Comparison of ENCODE assay signal across 11 mouse cellular contexts in genomic region chr1:98192044-98192484, GRCm38 (mm10).
A peak's percentile ranks its signal among the peaks of the same experiment; 100 is the strongest.
DNase-seq lines count a peak whose midpoint lies in the region; ATAC-seq and TF ChIP-seq lines count a peak whose summit lies in the region.
"Had no signal": no experiment of that assay in that cellular context is flagged by ENCODE, and none has a peak within 500 bp of the region (broad histone marks: within the 10 kb centered on the region; RNA-seq: fewer than 3 reads in every experiment).

No protein-coding gene starts in this region.

- no peak for ATAC-seq in midbrain, postnatal 0 days (ENCODE audit: low FRiP score)
- no peak for ATAC-seq in monocyte, adult 5-6 weeks (replicated peaks; ENCODE audit: insufficient number of reproducible peaks, low FRiP score, low TSS enrichment, poor library complexity, severe bottlenecking)
- ATAC-seq: inflammation-experienced regulatory T-cells, adult 6 months had no signal

- H3K9me3 ChIP-seq in midbrain, postnatal 0 days (ENCODE audit: low read length): no peaks in the 10 kb centered on the region
- no peaks in the 10 kb centered on the region for H3K9me3 ChIP-seq in heart, embryonic 10.5 days

- H3K4me3 ChIP-seq in midbrain, postnatal 0 days (ENCODE audit: low read depth, low read length): no peak overlapping the region
- no peak overlapping the region for H3K4me3 ChIP-seq in heart, embryonic 10.5 days

- H3K27me3 ChIP-seq in midbrain, postnatal 0 days (ENCODE audit: insufficient read depth, low read length): no peaks in the 10 kb centered on the region
- H3K27me3 ChIP-seq in heart, embryonic 10.5 days (ENCODE audit: insufficient read depth, poor library complexity, severe bottlenecking): no peaks in the 10 kb centered on the region

- TF ChIP-seq CTCF in midbrain, postnatal 0 days (IDR thresholded peaks at IDR 0.05): no peak

- DNase-seq in NIH3T3 (ENCODE audit: low read depth): peak; percentile 59
- peak; percentile 74 to 75 for DNase-seq in frontal cortex, adult 2 months (ENCODE audit: extremely low spot score in 1 of 2, low spot score in 1 of 2)
- DNase-seq in layer of hippocampus, adult 9-11 months: peak; percentile 91
- DNase-seq in midbrain, postnatal 0 days (ENCODE audit: low spot score): no peak
- DNase-seq in urinary bladder, adult 18-20 months (ENCODE audit: low spot score in 2 of 2): no peak
- no peak for DNase-seq in heart, embryonic 10.5 days (ENCODE audit: low spot score)
- DNase-seq in kidney, adult 18-20 months: no peak
- DNase-seq: adrenal gland, adult 2 months; gastrocnemius, postnatal 36 days had no signal

- 16% methylated on average over 8 of the region's 8 CpGs for WGBS in midbrain, postnatal 0 days
- WGBS in heart, embryonic 10.5 days: 73% methylated on average over 8 of the region's 8 CpGs

- peaks cover 2% of the 10 kb centered on the region; the same call in 1 of the 2 replicates for H3K4me1 ChIP-seq in midbrain, postnatal 0 days (ENCODE audit: insufficient read depth, low read length)
- no peaks in the 10 kb centered on the region for H3K4me1 ChIP-seq in heart, embryonic 10.5 days

- H3K36me3 ChIP-seq in midbrain, postnatal 0 days (ENCODE audit: insufficient read depth, low read length): no peaks in the 10 kb centered on the region
- no peaks in the 10 kb centered on the region for H3K36me3 ChIP-seq in heart, embryonic 10.5 days

- peak overlapping the region; percentile 57 for H3K27ac ChIP-seq in midbrain, postnatal 0 days (ENCODE audit: low read depth, low read length)
- no peak overlapping the region for H3K27ac ChIP-seq in heart, embryonic 10.5 days

- H3K4me2 ChIP-seq in midbrain, postnatal 0 days (ENCODE audit: low read depth, low read length, poor library complexity, severe bottlenecking): peak overlapping the region; percentile 1; the same call in 1 of the 2 replicates

- 0 out of 2 replicates have a peak overlapping the region, but pooled peaks have one; percentile 19 for H3K9ac ChIP-seq in midbrain, postnatal 0 days (replicated peaks; ENCODE audit: low read length, poor library complexity, severe bottlenecking)

Comparison
In these comparisons a context has a peak if more than half of its experiments do, and no peak if none do; other contexts are left out.
1. DNase-seq: peak in NIH3T3 (single experiment), frontal cortex, adult 2 months (2 of 2) and layer of hippocampus, adult 9-11 months (single experiment); none in midbrain, postnatal 0 days (single experiment), urinary bladder, adult 18-20 months (0 of 2), heart, embryonic 10.5 days (single experiment) and kidney, adult 18-20 months (single experiment).